Mouse (Mus musculus) megakaryocyte, embryonic 14.5 days (primary cell): ENCODE measurements at regions not wholly inside any gene's neighbourhood (a gene's known extent, or its start where the extent isn't known, plus 50 kb on each side); places are given as distances from the start of the nearest gene placed in this dataset.

Experiments
- FLI1 ChIP-seq: IDR thresholded peaks from 2 replicates; pipeline ENCODE4 v1.6.1; 2012; ENCODE audit warnings: low read length, inconsistent platforms, mixed read lengths
- GATA1 ChIP-seq: IDR thresholded peaks from 3 replicates; pipeline ENCODE4 v1.6.1; 2012; ENCODE audit warnings: mixed read lengths, low read length, inconsistent platforms, borderline replicate concordance

- no peak for TF ChIP-seq GATA1
- TF ChIP-seq FLI1: no peak
Observed at GRCm38 (mm10) chr12:16015596-16015995, 198.9 kb upstream of the Trib2 start.
